Mouse (Mus musculus): ENCODE results near the gene 1810009A15Rik.

The 1810009A15Rik gene

DNA sequence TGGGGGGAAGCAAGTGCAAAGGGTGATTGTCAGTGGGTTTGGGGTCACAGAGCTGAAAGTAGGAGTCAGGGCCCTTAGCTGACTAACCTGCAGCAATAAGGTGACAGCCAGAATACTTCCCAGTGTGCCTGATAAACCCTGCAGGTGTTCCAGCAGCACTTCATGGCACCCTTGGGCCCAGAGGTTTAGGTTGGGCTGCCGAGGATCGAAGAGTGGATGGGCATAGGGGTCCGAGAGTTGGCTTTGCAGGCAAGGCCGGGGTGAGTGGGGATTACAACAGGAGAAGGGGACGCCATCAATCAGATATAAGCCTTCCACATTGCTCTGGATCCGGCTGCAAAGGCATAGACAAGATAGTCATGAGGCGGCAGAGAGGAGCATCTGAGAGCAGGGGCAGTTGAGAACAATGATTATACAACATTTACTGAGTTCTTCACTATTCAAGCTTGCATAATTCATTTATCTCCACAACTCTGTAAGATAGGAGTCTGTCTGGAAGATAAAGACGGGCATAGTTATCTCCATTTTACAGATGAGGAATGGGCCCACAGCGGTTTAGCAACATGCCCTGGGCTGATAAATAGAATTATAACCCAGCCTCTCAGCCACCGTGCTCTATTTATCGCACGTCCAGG is 39.4 kb downstream of the 1810009A15Rik start:
- CTCF ChIA-PET = no interaction called here
- POLR2A ChIA-PET = interaction anchor here in 3 of 4 experiments (0.6 to 16.7 kb wide), 12 partner anchors 9 to 1597 kb away, joined by 3 to 191 read pairs (median 8); partner anchors contain the start of genes Mta2 (in 2 of the 3), 1810009A15Rik (in 1 of the 3), Cpsf7 (in 1 of the 3) and Ganab (in 1 of the 3)

DNA sequence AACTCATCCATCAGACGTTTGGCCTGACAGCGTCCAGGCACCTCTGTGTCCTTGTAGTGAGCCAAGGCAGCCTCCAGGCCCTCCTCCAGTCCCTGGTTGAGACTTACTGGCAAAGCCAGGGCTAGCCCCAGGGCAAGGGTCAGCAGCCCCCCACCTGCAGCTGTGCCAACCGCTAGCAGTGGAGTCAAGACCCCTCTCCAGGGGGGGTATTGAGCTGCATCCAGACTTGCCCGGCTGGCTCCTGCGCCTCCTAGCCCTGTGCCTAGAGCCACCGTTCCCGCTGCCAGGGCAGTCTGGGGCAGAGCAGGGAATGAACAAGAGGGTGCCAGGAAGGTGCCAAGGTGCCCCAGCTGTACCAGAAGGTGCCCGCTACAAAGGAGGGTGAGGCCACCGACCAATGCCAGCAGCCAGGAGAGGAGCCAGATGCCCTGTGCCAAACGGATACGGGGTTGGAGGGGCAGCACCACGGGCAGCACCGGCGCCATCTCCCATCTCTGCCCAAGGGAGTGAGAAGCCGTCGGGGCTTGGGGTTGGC is 40.1 kb downstream of the 1810009A15Rik start:
- ChIA-PET CTCF (interaction anchor here in 1 of 4 experiments (1.0 to 1.5 kb wide), 2 partner anchors 8 to 13 kb away, joined by 3 to 5 read pairs; partner anchors contain the start of gene Mta2), POLR2A (interaction anchor here (0.6 to 16.7 kb wide), 36 partner anchors 8 to 1596 kb away, joined by 3 to 191 read pairs (median 4); partner anchors contain the start of genes Mta2 (in 3 of the 4), 1810009A15Rik (in 2 of the 4), B3gat3 (in 2 of the 4) and Eef1g (in 2 of the 4))

DNA sequence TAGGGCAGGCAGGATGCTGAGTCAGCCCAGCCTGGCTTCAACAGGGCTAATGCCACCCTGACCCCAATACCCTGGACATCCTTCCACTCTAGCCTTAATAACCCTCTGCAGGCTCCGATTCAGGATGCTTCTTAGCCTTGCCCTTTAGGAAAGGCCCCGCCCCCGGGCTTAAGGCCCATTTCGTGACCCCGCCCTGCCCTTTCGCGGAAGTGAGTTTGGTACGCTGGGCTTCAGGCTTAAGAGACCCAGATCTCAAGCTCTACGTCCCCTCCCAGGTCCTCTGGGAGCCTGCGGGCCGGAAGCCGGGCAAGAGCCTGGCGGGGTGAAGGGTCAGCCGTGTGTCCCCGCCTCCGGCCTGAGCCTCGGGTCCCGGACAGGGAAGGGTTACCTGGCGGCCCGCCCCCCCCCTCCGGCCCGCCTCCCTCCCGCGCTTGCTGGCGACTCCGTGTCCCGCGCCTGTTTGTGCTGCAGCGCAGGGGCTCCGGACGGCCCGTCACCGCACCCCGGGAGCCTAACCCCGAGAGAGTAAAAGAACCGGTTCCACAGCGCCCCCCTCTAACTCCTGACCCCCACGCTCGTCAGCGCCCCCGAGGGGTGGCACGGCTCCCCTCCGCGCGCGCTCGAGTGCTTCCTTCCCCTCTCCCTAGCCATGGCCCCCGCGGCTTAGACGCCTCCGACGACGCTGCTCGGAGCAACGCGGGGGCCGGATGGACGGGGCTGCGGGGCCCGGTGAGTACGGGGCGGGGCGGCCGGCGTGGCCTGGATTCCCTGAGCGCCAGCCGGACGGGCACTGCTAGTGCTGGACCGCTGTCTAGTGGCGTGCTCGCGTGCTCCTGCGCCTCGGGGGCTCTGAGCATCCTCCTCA is 40.8 kb downstream of the 1810009A15Rik start, which contains the start of the genes Rom1 and Eml3:
TSS of gene Rom1 (minus strand) at position 133 of the 865 bp plus-strand sequence.
TSS of gene Eml3 (plus strand) at position 329 of the 865 bp plus-strand sequence.
- POLR2A ChIA-PET = interaction anchor here (0.6 to 16.7 kb wide), 44 partner anchors 8 to 213 kb away, joined by 3 to 191 read pairs (median 4); partner anchors contain the start of genes 1810009A15Rik (in 3 of the 4), Gm49416 (in 3 of the 4), Mta2 (in 3 of the 4) and B3gat3 (in 2 of the 4)
- CTCF ChIA-PET = interaction anchor here in 2 of 4 experiments (0.6 to 1.5 kb wide), 3 partner anchors 9 to 12 kb away, joined by 3 to 5 read pairs (median 3); partner anchors contain the start of gene Mta2 (in 1 of the 2)

DNA sequence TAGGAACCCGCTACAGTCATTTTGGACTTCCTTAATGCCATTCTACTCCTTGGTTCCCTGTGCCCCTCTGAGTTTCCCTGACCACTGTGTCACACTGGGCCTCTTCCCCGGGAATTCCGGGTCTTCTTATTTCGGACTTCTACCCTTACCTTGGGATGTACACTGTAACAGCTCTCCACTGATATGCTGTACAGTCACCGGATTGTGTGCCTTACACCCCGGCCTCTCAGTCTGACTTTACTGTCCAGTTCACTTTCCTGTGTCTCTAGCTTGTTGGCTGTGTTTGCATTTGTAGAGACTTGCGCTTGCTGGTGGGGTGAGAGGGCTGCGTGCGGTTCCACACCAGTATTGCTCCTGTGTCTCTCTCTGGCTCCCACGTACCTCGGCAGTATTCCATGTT is 41.5 kb downstream of the 1810009A15Rik start:
- ChIA-PET POLR2A (interaction anchor here (0.6 to 16.7 kb wide), 38 partner anchors 10 to 1196 kb away, joined by 3 to 191 read pairs (median 5); partner anchors contain the start of genes Mta2 (in 3 of the 4), 1810009A15Rik (in 2 of the 4), B3gat3 (in 2 of the 4) and Eef1g (in 2 of the 4)), CTCF (interaction anchor here in 1 of 4 experiments (1.5 kb wide), 1 partner anchor 9 kb away, joined by 3 read pairs; no protein-coding TSS in a partner anchor)

DNA sequence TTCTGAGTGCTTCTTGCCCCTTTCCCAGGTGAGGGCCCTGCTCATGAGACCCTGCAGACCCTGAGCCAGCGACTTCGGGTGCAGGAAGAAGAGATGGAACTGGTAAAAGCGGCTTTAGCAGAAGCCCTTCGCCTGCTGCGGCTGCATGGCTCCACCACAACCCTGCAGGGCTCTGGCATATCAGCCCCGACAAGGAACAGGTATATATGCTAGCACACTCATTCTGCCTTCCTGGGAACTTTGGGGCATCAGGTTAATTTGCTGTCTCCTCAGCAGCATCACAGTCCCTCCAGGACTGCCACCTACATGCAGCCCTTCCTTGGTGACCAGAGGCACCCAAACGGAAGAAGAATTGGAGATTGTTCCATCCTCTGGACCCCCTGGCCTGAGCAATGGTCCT is 42.1 kb downstream of the 1810009A15Rik start:
- CTCF ChIA-PET = interaction anchor here in 1 of 4 experiments (0.5 kb wide), 1 partner anchor 28 kb away, joined by 4 read pairs; no protein-coding TSS in a partner anchor
- POLR2A ChIA-PET = interaction anchor here (0.6 to 16.7 kb wide), 35 partner anchors 9 to 1196 kb away, joined by 3 to 191 read pairs (median 4); partner anchors contain the start of genes Mta2 (in 3 of the 4), 1810009A15Rik (in 2 of the 4), B3gat3 (in 2 of the 4) and Eef1g (in 2 of the 4)

DNA sequence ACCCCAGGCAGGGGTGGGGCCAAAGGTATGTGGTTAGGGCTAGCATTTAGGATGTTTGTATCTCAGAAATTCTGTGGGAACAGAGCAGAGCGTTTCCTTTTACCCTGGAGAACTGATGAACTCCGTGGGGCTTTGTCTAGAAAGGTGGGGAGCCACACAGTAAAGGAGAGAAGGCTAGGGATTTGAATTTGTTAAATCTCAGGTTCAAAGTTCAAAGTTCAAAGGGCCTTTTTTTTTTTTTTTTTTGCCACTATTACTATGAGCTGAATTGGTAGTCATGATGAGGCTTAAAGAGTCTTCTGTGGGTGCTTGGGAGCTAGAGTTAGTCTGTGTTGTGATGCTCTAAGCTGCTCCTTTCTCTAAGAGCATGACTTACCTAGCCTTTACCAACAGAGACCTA is 48.1 kb downstream of the 1810009A15Rik start:
- ChIA-PET CTCF (interaction anchor here in 1 of 4 experiments (0.6 to 1.1 kb wide), 2 partner anchors 9 to 146 kb away, joined by 3 read pairs; no protein-coding TSS in a partner anchor), POLR2A (interaction anchor here in 3 of 4 experiments (0.6 to 2.8 kb wide), 20 partner anchors 9 to 1097 kb away, joined by 3 to 18 read pairs (median 4); partner anchors contain the start of genes 1810009A15Rik (in 2 of the 3), Eef1g (in 2 of the 3), Gm49416 (in 2 of the 3) and Tut1 (in 2 of the 3))
